Mouse (Mus musculus): ENCODE data around the gene Art3. TPM values are rescaled to one million over a fixed set of nuclear protein-coding genes. Genes with fewer than 3 reads are reported as not detected.
A peak's percentile ranks its signal among the peaks of the same experiment; 100 is the strongest.
"Not testable (repeated sequence)": the region's sequence is repeated elsewhere in the genome, so short reads cannot be mapped to it uniquely, and the experiment has no call there.

The Art3 gene
- polyA plus RNA-seq, 2 experiments from 2014 or later, result 9.2 to 11.0 TPM

- no peak for ATAC-seq
Observed at GRCm38 (mm10) chr5:92340606-92341005, 9.0 kb downstream of the Art3 start.

DNA sequence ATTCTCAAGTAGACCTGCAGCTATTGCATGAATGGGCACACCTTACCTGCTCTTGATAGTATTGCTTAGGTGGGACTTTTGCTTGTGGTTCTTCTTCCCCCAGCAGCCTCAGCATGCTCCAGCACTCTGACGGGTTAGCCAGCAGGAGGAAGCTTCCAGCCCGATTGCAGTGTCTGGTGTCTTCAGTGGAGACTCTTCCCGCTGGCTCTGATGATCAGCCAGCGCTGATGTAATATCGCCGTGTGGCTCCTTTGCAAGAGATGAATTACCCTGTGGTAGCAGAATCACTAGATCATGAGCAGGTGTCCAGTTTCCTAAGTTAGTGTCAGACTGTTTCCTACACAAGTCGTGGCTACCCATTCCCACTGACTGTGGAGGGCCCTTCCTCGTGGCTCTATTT lies 13.4 kb downstream of the Art3 start:
- ATAC-seq, result no peak

DNA sequence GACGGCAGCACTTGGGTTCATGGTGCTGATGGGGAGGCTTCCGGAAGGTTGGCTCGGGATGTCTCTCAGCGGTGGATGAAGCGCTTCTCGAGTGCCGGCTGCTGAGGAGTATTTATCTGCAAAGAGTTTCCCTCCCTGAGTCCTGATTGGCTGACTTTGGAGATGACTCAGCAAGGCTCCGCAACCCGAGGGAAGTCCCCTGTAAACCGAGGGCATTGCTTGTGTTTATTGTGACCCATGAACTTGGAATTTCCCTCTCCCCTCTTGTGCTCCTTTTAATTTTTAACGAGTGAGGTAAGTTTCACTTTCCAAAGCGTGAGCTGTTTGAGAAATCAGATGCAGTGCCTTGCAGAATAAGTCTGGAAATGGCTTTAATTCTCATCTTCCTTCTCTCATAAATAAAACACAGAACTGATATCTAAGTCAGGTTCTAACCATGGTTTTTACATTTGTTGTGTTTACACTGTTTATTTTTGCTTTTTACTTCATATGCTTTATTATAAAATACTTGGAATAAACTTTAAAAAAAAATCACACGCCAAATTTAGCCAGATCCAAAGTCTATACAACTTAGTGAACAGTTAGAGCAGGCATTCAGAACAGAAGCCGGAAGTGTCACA lies 17.3 kb downstream of the Art3 start, which contains the start of gene Cxcl10:
Gene Cxcl10, minus strand, starts transcription at position 96 of the 620 bp plus-strand sequence.
- peak; percentile 84 for ATAC-seq

GRCm38 (mm10) chr5:92349731-92350130 lies 18.1 kb downstream of the Art3 start:
- ATAC-seq, result no peak

- not testable (repeated sequence) for ATAC-seq
Observed at GRCm38 (mm10) chr5:92352716-92353115, 21.1 kb downstream of the Art3 start.

DNA sequence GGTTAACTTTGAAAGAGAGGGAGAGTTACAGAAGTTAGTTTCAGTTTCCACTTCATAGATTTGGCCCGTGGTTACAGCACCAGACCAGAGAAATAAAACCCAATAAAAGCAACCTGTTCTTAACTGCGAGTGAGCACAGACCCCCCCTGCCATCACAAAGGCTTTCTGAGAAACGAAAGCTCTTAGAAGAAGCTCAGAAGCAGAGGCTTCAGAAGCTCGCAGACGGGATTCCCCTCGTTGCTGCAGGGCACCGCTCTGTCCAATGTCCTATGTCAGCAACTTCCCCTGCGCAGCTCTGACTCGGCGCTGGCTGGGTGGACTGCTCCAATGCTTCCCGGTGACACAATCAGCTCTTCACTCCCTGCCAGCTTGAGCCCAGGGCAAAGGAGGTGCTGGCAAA lies 21.9 kb downstream of the Art3 start:
- peak; percentile 78 for ATAC-seq

- ATAC-seq, result no peak
Observed at GRCm38 (mm10) chr5:92358033-92358432, 26.4 kb downstream of the Art3 start.

DNA sequence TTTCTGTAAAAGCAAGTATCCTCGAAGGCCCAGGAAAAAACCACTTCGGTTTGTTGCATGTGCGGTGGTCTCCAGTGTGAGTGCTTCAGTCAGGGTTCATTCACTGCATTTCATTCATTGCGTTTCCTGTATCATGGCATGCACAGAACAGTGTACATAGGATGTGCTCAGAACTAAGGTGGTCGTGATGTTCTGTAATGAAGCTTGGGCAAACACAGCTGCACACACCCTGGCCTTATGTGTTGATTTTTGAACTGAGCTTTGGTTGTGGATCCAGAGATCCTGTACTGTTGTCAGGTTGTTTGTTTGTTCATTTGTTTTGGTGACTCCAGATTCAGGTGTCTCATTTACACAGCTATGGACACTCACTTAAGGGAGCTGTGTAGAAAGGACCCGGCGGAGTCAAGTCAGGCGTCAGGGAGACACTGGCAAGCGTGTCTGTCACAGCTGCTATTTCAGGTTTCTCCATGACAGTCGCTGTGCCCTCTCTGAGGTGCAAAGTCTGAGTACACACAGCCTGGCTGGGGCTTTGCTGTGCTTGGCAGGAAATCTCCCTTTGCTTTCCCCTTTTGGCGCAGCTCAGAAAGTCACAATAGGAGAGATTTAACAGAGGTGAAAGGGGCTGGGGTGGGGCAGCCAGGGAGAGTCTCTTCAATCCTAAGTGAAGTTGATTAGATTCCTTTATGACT lies 27.3 kb downstream of the Art3 start:
- ATAC-seq, result no peak

GRCm38 (mm10) chr5:92363179-92363578 lies 31.6 kb downstream of the Art3 start:
- peak; percentile 51 for ATAC-seq

GRCm38 (mm10) chr5:92364011-92364410 lies 32.4 kb downstream of the Art3 start:
- no peak for ATAC-seq

DNA sequence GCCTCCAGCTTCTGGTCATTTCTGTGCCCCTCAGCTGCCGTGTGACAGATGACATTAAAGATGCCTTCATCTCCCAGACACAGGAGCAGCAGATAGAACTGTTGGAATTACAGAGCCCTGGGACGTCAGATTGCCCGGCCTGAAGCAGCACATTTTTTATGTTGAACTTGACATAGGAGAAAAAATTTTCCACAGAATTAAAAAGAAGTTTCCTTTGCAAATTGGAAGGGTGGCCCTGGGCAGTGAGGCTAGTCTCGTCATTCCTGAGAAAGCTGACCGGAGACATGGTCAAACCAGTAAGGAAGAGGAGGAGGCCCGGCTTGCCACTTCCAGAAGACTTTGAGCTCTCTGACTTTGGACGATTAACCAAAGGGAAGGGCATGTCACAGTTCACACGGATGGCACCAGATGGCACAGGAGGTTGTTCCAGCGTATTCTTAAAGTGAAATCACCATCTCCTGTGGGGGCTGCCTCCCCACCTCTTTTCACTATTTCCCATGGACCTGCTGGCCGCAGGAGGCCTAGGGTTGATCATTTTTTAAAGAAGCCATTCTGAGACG lies 33.6 kb downstream of the Art3 start:
- ATAC-seq, result no peak

GRCm38 (mm10) chr5:92366565-92366964 lies 34.9 kb downstream of the Art3 start:
- ATAC-seq, result no peak

- no peak for ATAC-seq
Observed at GRCm38 (mm10) chr5:92368392-92368791, 36.8 kb downstream of the Art3 start.

DNA sequence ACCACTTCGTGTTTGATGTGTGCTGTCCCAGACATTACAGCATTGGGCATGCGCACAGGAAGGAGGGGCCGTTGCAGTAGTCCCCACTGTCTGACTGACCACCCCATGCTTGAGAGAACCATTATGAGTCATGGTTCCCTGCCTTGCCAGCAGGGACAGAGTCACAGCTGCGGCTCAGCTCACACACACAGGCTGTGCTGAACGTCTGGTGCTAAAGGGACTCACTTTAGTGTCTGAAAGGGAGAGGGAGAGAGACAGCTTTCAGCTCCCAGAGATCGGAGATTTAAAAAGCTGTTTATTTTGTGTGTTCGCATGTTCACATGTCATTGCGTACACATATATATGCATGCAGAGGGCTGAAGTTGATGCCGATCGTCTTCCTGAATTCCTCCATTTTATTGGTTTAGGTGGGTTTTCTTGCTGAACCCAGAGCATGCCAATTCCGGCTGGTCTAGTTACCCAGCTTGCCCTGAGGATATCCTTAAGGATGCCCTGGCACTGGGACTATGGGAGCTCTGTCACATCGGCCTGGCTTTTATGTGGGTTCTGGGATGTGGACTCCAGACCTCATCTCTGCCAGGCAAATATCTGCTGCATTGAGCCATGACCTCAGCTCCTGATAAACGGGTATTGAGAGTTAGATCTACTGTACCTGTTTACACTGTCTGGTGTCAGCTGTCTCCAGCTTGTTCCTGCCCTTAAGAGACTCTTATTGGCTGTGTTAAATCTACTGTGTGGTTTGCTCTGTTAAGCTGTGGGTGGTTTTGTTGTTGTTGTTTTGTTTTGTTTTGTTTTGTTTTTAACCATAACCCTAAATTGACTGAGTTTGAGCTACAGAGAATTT lies 37.7 kb downstream of the Art3 start:
- no peak for ATAC-seq

GRCm38 (mm10) chr5:92370392-92370791 lies 38.8 kb downstream of the Art3 start:
- no peak for ATAC-seq

- no peak for ATAC-seq
Observed at GRCm38 (mm10) chr5:92370891-92371290, 39.3 kb downstream of the Art3 start.

GRCm38 (mm10) chr5:92371361-92371976 lies 39.8 kb downstream of the Art3 start:
- no peak for ATAC-seq

- ATAC-seq, result no peak
Observed at GRCm38 (mm10) chr5:92372605-92373004, 41.0 kb downstream of the Art3 start.

- ATAC-seq, result peak; percentile 64
Observed at GRCm38 (mm10) chr5:92374721-92375142, 43.1 kb downstream of the Art3 start.

DNA sequence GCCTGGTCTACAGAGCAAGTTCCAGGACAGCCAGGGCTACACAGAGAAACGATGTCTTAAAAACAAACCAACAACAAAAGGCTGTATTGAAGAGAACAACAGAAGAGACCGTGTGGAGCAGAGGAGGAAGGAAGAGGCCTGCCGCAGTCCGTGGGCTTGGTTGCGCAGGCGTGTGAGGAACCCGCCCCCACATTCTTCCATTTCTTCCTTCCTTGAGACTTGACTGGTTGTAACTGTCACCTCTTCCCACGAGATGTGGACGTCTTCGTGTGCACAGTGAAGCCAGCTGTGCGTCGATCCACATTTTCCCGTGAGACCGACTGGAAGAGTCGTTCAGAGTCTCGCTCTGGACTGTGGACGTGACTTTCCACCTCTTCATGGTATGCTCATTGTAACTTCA lies 43.7 kb downstream of the Art3 start:
- peak; percentile 77 for ATAC-seq

DNA sequence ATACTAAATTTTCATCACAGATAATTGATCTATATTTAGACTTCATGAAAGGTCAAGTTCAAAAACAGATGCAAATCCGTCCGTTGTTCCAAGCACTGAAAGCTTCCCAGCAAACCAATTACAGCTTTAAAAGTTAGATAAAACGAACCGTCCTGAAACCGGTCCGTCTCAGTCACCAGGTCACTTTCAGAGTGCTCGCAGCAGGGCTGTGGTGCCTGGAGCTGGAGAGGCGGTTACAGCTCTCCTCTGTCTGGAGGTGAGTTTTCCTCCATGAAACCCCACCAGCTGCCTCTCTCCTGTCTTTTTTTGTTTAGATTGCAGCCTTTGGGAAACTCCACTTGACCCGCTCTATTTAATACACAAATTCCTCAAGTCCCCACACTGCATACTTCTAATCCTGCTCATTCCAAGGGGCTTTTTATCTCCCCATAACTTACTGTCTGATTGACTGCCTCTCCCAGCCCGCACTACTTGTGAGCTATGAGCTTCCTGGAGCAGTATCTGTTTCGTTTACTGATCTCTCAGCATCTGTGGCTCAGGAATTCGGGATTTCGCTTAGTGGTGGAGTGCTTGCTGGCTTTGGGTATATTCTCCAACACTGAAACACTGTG lies 45.3 kb downstream of the Art3 start:
- ATAC-seq, result no peak

Measured in CD4-positive, CD25-positive, alpha-beta regulatory T cell, adult 4 months (primary cell).